Comparison of ENCODE assay signal across 25 mouse cellular contexts in the genomic region with DNA sequence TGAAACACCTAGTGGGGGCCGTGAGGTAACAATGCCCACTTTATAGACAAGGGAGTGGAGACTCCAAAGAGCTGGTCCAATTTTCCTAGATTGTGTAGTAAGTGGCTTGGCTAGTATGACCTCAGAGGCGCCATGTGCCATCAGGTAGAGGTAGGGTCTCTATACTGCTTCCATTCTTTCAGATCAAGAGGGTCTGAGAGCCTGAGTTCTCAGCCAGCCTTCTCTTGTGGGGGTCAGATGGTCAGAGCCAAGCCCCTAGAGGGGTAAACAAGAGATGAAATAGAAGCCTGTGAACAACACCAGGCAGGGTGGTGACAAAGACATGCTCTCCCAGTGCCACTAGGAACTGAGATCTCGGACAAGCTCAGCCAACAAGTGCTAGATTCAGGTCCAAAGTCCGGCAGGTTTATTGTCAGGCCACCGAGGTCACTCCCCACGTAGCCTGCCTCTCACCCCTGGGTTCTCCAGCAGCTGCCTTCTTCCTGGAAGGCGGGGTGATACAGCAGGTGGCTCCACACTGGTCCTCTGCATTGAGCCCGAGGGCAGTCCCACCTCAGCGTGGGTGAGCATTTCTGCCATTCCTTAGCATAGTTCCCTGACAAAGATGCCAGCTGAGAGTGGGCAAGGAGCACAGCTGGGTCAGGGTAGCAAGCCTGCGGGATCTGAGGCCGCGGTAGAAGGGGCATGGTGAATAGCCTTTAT. TPM values are rescaled to one million over a fixed set of nuclear protein-coding genes. Genes with fewer than 3 reads are reported as not detected.
DNase-seq lines count a peak whose midpoint lies in the region; ATAC-seq and TF ChIP-seq lines count a peak whose summit lies in the region.
"Had no signal": no experiment of that assay in that cellular context is flagged by ENCODE, and none has a peak within 500 bp of the region (broad histone marks: within the 10 kb centered on the region; RNA-seq: fewer than 3 reads in every experiment).

No protein-coding gene starts in this region.

- H3K4me2 ChIP-seq in heart, embryonic 13.5 days: no peak overlapping the region
- H3K4me2 ChIP-seq in midbrain, embryonic 11.5 days: no peak overlapping the region
- no peak overlapping the region for H3K4me2 ChIP-seq in midbrain, embryonic 13.5 days (replicated peaks)
- no peak overlapping the region for H3K4me2 ChIP-seq in intestine, postnatal 0 days (replicated peaks; ENCODE audit: low read depth)
- H3K4me2 ChIP-seq: forebrain, embryonic 15.5 days; hindbrain, embryonic 14.5 days; liver, embryonic 11.5 days; midbrain, embryonic 12.5 days; neural tube, embryonic 12.5 days; stomach, embryonic 15.5 days had no signal

- peaks cover 35% of the 10 kb centered on the region for H3K4me1 ChIP-seq in heart, embryonic 13.5 days
- peaks cover 10% of the 10 kb centered on the region for H3K4me1 ChIP-seq in midbrain, embryonic 11.5 days (ENCODE audit: control insufficient read depth, insufficient read depth, low read length)
- peaks cover 19% of the 10 kb centered on the region for H3K4me1 ChIP-seq in midbrain, embryonic 13.5 days (replicated peaks)
- H3K4me1 ChIP-seq in intestine, postnatal 0 days (replicated peaks; ENCODE audit: control insufficient read depth, insufficient read depth, low read length): 0 out of 2 replicates have a peak, but pooled peaks cover 16% of the 10 kb centered on the region

- no peaks in the 10 kb centered on the region for H3K9me3 ChIP-seq in heart, embryonic 13.5 days
- no peaks in the 10 kb centered on the region for H3K9me3 ChIP-seq in midbrain, embryonic 11.5 days (ENCODE audit: control insufficient read depth, low read length)
- H3K9me3 ChIP-seq in midbrain, embryonic 13.5 days: no peaks in the 10 kb centered on the region
- H3K9me3 ChIP-seq in intestine, postnatal 0 days (ENCODE audit: control insufficient read depth): no peaks in the 10 kb centered on the region
- H3K9me3 ChIP-seq: forebrain, embryonic 15.5 days; limb, embryonic 10.5 days; midbrain, embryonic 12.5 days; neural tube, embryonic 12.5 days; stomach, embryonic 15.5 days had no signal

- H3K9ac ChIP-seq in heart, embryonic 13.5 days: no peak overlapping the region
- no peak overlapping the region for H3K9ac ChIP-seq in midbrain, embryonic 11.5 days (ENCODE audit: low read length)
- no peak overlapping the region for H3K9ac ChIP-seq in midbrain, embryonic 13.5 days (replicated peaks)
- H3K9ac ChIP-seq in intestine, postnatal 0 days (ENCODE audit: low read depth, low read length): no peak overlapping the region
- H3K9ac ChIP-seq: forebrain, embryonic 15.5 days; hindbrain, embryonic 14.5 days; liver, postnatal 0 days; midbrain, embryonic 12.5 days; neural tube, embryonic 12.5 days; stomach, embryonic 15.5 days had no signal

- no peaks in the 10 kb centered on the region for H3K27me3 ChIP-seq in heart, embryonic 13.5 days (replicated peaks)
- no peaks in the 10 kb centered on the region for H3K27me3 ChIP-seq in midbrain, embryonic 11.5 days (ENCODE audit: control insufficient read depth, insufficient read depth, low read length)
- H3K27me3 ChIP-seq in midbrain, embryonic 13.5 days: no peaks in the 10 kb centered on the region
- no peaks in the 10 kb centered on the region for H3K27me3 ChIP-seq in intestine, postnatal 0 days (replicated peaks; ENCODE audit: control insufficient read depth, insufficient read depth, low read length)
- H3K27me3 ChIP-seq: forebrain, embryonic 15.5 days; midbrain, embryonic 12.5 days; neural tube, embryonic 12.5 days; stomach, embryonic 15.5 days had no signal

- DNase-seq in heart, adult 8-10 months (ENCODE audit: low spot score): no peak
- no peak for DNase-seq in midbrain, embryonic 11.5 days (ENCODE audit: low spot score, missing footprints)
- DNase-seq in adrenal gland, postnatal 36 days: no peak
- DNase-seq in spleen, adult 12 weeks (ENCODE audit: low spot score): no peak
- DNase-seq: adrenal gland, postnatal 10 days; cerebellum, adult 8-10 months; cerebellum, postnatal 36 days; embryo, embryonic 11 days; gastrocnemius, postnatal 36 days; liver, postnatal 0 days; right cerebral cortex, postnatal 14 days; thymus, adult 2 months; thymus, postnatal 4 days had no signal

- H3K27ac ChIP-seq in heart, embryonic 13.5 days (replicated peaks): peak overlapping the region; percentile 57; the same call in 1 of the 2 replicates
- H3K27ac ChIP-seq in midbrain, embryonic 11.5 days (ENCODE audit: low read depth, low read length): no peak overlapping the region
- no peak overlapping the region for H3K27ac ChIP-seq in midbrain, embryonic 13.5 days
- H3K27ac ChIP-seq in intestine, postnatal 0 days (ENCODE audit: low read depth, low read length): peak overlapping the region; percentile 54
- H3K27ac ChIP-seq: forebrain, embryonic 15.5 days; hindbrain, embryonic 14.5 days; macrophage; neural tube, embryonic 12.5 days; stomach, embryonic 15.5 days had no signal

- no peak for ATAC-seq in heart, embryonic 13.5 days (ENCODE audit: extremely low read depth, insufficient number of reproducible peaks, low FRiP score, low TSS enrichment)
- 0 out of 2 replicates have a peak, but pooled peaks have one; percentile 3 for ATAC-seq in midbrain, embryonic 11.5 days (ENCODE audit: low FRiP score)
- no peak for ATAC-seq in midbrain, embryonic 13.5 days
- peak; percentile 74 for ATAC-seq in intestine, postnatal 0 days

- no peak overlapping the region for H3K4me3 ChIP-seq in heart, embryonic 13.5 days
- H3K4me3 ChIP-seq in midbrain, embryonic 11.5 days (ENCODE audit: low read depth, low read length): no peak overlapping the region
- H3K4me3 ChIP-seq in midbrain, embryonic 13.5 days (replicated peaks): no peak overlapping the region
- no peak overlapping the region for H3K4me3 ChIP-seq in intestine, postnatal 0 days (ENCODE audit: low read depth, low read length)
- H3K4me3 ChIP-seq: forebrain, embryonic 15.5 days; limb, embryonic 10.5 days; midbrain, embryonic 12.5 days; neural tube, embryonic 12.5 days; stomach, embryonic 15.5 days had no signal

- 0 out of 2 replicates have a peak, but pooled peaks have one; percentile 18 for TF ChIP-seq CTCF in intestine, postnatal 0 days (IDR thresholded peaks at IDR 0.05; ENCODE audit: low read depth)

- WGBS in heart, embryonic 13.5 days: 84% methylated on average over 12 of the region's 12 CpGs
- 80% methylated on average over 12 of the region's 12 CpGs for WGBS in midbrain, embryonic 11.5 days
- WGBS in midbrain, embryonic 13.5 days: 78% methylated on average over 12 of the region's 12 CpGs
- WGBS in intestine, postnatal 0 days: 65% methylated on average over 12 of the region's 12 CpGs

- H3K36me3 ChIP-seq in heart, embryonic 13.5 days: no peaks in the 10 kb centered on the region
- no peaks in the 10 kb centered on the region for H3K36me3 ChIP-seq in midbrain, embryonic 11.5 days (ENCODE audit: control insufficient read depth, insufficient read depth, low read length)
- no peaks in the 10 kb centered on the region for H3K36me3 ChIP-seq in midbrain, embryonic 13.5 days
- no peaks in the 10 kb centered on the region for H3K36me3 ChIP-seq in intestine, postnatal 0 days (ENCODE audit: control insufficient read depth, insufficient read depth)
- H3K36me3 ChIP-seq: forebrain, embryonic 15.5 days; limb, embryonic 10.5 days; midbrain, embryonic 12.5 days; neural tube, embryonic 12.5 days; stomach, embryonic 15.5 days had no signal

RNA-seq across cellular contexts. Expression of a gene that starts 44.3 kb away (rescaled TPM):
- 0.83 and 1.1 TPM in 2 replicates for polyA plus RNA-seq in heart, embryonic 13.5 days (2015; fragmentation: Nextera tagmentation; extraction: Ambion mirVana)
- total RNA-seq in heart, adult 8-10 months (2022): under 1 TPM; 0.34 to 0.72 (median 0.47) TPM
- polyA plus RNA-seq in midbrain, embryonic 11.5 days (2014; fragmentation: Nextera tagmentation; extraction: Ambion mirVana): 1.2 and 1.3 TPM in 2 replicates
- polyA plus RNA-seq in midbrain, embryonic 13.5 days (2015; fragmentation: Nextera tagmentation; extraction: Ambion mirVana): 0.50 and 0.63 TPM in 2 replicates
- 4.9 and 6.1 TPM in 2 replicates for polyA plus RNA-seq in intestine, postnatal 0 days (2015; fragmentation: Nextera tagmentation; extraction: Ambion mirVana)
- under 1 TPM; 0.76 to 0.93 TPM for total RNA-seq in adrenal gland, postnatal 36 days (2021)
- total RNA-seq: MEL had no signal
- polyA plus RNA-seq: macrophage had no signal

Comparison
In these comparisons a context has a peak if more than half of its experiments do, and no peak if none do; other contexts are left out.
1. ATAC-seq: peak in midbrain, embryonic 11.5 days (single experiment) and intestine, postnatal 0 days (single experiment); none in heart, embryonic 13.5 days (single experiment) and midbrain, embryonic 13.5 days (single experiment).
2. H3K27ac ChIP-seq: peak in heart, embryonic 13.5 days (single experiment) and intestine, postnatal 0 days (single experiment); none in midbrain, embryonic 11.5 days (single experiment) and midbrain, embryonic 13.5 days (single experiment).